Mouse (Mus musculus): ENCODE data around the gene Sox10. TPM values are rescaled to one million over a fixed set of nuclear protein-coding genes. Genes with fewer than 3 reads are reported as not detected.

The Sox10 gene
- polyA plus RNA-seq, 2 experiments, result 0.12 to 0.14 TPM

DNA sequence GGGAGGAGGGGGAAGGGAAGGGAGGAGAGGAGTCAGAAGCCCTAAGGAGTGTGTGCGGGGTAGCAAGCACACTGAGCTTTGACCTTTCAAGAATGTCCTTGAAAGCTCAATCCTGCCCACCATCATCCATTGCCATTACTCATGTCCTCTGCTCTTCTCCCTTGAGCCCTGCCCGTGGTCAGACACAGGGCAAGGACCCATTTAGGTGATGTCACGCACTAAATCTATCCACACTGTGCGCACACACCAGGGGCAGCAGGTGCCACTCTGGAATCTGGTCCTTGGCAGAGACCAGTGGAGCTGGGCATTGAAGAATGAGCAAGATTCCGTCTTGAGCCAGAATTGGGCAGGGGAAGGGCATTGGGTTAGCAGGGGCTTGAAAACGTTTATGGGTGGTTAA lies 43.2 kb upstream of the Sox10 start:
- no peaks in the 10 kb centered on the region for H3K9me3 ChIP-seq (ENCODE audit: control insufficient read depth, low read length)
- no peak overlapping the region for H3K4me3 ChIP-seq (ENCODE audit: insufficient read depth in 1 of 2, low read depth in 2 of 2, low read length in 2 of 2)
- no peak for TF ChIP-seq CTCF (IDR thresholded peaks at IDR 0.05; ENCODE audit: low read depth)
- TF ChIP-seq EP300 (IDR thresholded peaks at IDR 0.05; ENCODE audit: low read depth), result no peak
- DNase-seq (ENCODE audit: low read depth in 3 of 3, low spot score in 3 of 3), result no peak
- H3K36me3 ChIP-seq (replicated peaks; ENCODE audit: control insufficient read depth, insufficient read depth, low read depth), result no peaks in the 10 kb centered on the region
- no peaks in the 10 kb centered on the region for H3K4me1 ChIP-seq (replicated peaks; ENCODE audit: control insufficient read depth in 2 of 2, insufficient read depth in 2 of 2, low read length in 1 of 2)
- ATAC-seq (ENCODE audit: insufficient read depth), result no peak
- no peak overlapping the region for H3K9ac ChIP-seq (replicated peaks)
- H3K4me2 ChIP-seq (ENCODE audit: low read depth), result no peak overlapping the region
- 54% methylated on average over 6 of the region's 6 CpGs for WGBS (ENCODE audit: insufficient replicate concordance)
- no peak overlapping the region for H3K27ac ChIP-seq
- H3K27me3 ChIP-seq (ENCODE audit: control insufficient read depth, insufficient read depth, low read length), result no peaks in the 10 kb centered on the region

DNA sequence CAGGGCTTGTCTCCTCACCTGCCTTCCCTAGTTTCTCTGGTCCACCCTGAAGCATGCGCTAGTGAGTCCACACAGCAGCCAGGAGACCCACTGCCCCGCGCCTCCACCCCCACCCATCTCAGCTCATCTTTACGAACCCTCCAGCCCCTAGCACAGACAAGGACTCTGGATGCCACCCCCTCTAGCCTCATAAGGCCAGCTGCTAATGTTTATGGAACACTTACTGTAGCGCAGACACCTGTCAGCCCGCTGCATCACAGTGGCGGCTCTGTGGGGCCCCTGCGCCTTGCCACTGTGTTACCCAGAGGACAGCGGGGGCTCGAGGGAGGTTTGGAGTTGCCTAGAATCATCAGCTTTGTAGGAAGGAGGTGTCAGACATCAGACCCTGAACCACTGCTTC lies 37.5 kb upstream of the Sox10 start:
- no peaks in the 10 kb centered on the region for H3K27me3 ChIP-seq (ENCODE audit: control insufficient read depth, insufficient read depth, low read length)
- no peak for TF ChIP-seq CTCF (IDR thresholded peaks at IDR 0.05; ENCODE audit: low read depth)
- H3K4me2 ChIP-seq (ENCODE audit: low read depth), result no peak overlapping the region
- H3K9me3 ChIP-seq (ENCODE audit: control insufficient read depth, low read length), result no peaks in the 10 kb centered on the region
- no peaks in the 10 kb centered on the region for H3K4me1 ChIP-seq (replicated peaks; ENCODE audit: control insufficient read depth in 2 of 2, insufficient read depth in 2 of 2, low read length in 1 of 2)
- DNase-seq (ENCODE audit: low read depth in 3 of 3, low spot score in 3 of 3), result no peak
- no peak overlapping the region for H3K4me3 ChIP-seq (ENCODE audit: insufficient read depth in 1 of 2, low read depth in 2 of 2, low read length in 2 of 2)
- H3K27ac ChIP-seq, result no peak overlapping the region
- H3K36me3 ChIP-seq (replicated peaks; ENCODE audit: control insufficient read depth, insufficient read depth, low read depth), result no peaks in the 10 kb centered on the region
- no peak overlapping the region for H3K9ac ChIP-seq (replicated peaks)
- WGBS (ENCODE audit: insufficient replicate concordance), result 27% methylated on average over 10 of the region's 10 CpGs
- no peak for ATAC-seq (ENCODE audit: insufficient read depth)

DNA sequence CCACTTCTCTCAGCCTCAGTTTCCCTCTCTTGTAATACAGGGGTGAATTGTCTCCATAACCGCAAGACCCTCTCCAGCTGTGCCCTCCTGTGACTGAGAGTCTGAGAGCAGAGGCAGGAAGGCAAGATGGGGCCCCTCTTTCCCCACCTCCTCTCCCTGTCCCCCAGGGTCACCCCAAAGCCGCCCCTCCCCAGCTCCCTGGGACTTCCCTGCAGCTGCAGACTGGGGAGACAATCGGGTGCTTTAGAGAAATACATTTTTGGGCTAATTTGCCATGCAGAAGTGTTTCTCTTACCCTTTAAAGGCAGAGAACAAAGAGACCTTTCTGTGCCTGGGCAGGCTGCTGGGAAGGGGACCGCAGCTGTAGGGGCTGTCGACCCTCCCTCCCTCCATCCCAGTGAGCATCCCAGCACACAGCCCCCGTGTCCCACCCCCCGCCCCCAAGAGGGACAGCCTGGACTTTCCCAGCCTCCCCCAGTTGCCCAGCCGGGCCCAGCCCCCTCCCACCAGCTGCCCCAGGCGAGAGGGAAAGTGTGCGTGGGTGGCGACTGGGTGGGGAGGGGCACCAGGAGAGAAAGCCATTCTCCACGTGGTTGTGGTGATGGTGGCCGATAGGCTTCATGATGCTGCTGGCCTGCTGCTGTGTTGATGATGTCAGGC lies 36.6 kb upstream of the Sox10 start:
- Histone ChIP-seq H3K27me3 (ENCODE audit: control insufficient read depth, insufficient read depth, low read length) (no peaks in the 10 kb centered on the region), H3K9me3 (ENCODE audit: control insufficient read depth, low read length) (no peaks in the 10 kb centered on the region), H3K27ac (no peak overlapping the region), H3K36me3 (replicated peaks; ENCODE audit: control insufficient read depth, insufficient read depth, low read depth) (no peaks in the 10 kb centered on the region), H3K4me2 (ENCODE audit: low read depth) (no peak overlapping the region), H3K9ac (replicated peaks) (no peak overlapping the region), H3K4me1 (replicated peaks; ENCODE audit: control insufficient read depth in 2 of 2, insufficient read depth in 2 of 2, low read length in 1 of 2) (no peaks in the 10 kb centered on the region), H3K4me3 (ENCODE audit: insufficient read depth in 1 of 2, low read depth in 2 of 2, low read length in 2 of 2) (no peak overlapping the region)
- DNase-seq (ENCODE audit: low read depth in 3 of 3, low spot score in 3 of 3) (no peak), ATAC-seq (ENCODE audit: insufficient read depth) (no peak)
- TF ChIP-seq EP300 (IDR thresholded peaks at IDR 0.05; ENCODE audit: low read depth), result no peak
- TF ChIP-seq CTCF (IDR thresholded peaks at IDR 0.05; ENCODE audit: low read depth), result no peak
- WGBS (ENCODE audit: insufficient replicate concordance), result 32% methylated on average over 13 of the region's 13 CpGs

DNA sequence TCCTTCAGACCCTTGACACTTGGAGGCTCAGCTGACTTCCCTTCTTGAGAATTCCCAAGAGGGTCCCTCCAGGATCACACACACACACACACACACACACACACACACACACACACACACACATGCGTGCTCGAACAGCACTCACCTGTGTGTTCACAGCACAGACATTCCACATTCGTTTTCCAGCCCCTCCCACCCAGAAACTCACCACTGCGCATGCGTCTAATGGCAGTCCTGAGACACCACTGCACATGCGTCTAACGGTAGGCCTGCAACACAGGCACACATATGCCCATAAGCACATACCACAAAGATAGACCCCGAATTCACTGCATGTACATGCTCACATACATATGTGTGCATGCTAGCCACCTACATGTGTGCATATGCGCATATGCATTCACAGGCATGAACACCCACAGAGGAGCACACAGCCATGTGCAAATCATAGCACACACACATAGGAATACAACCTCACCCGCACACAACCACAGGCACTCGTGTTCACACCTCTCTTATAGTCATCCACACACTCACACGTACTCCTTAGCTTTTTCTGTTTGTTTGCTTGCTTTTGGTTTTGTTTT lies 34.4 kb upstream of the Sox10 start:
- no peak for DNase-seq (ENCODE audit: low read depth in 3 of 3, low spot score in 3 of 3)
- Histone ChIP-seq H3K9ac (replicated peaks) (no peak overlapping the region), H3K4me2 (ENCODE audit: low read depth) (no peak overlapping the region), H3K4me3 (ENCODE audit: insufficient read depth in 1 of 2, low read depth in 2 of 2, low read length in 2 of 2) (no peak overlapping the region), H3K27me3 (ENCODE audit: control insufficient read depth, insufficient read depth, low read length) (no peaks in the 10 kb centered on the region), H3K4me1 (replicated peaks; ENCODE audit: control insufficient read depth in 2 of 2, insufficient read depth in 2 of 2, low read length in 1 of 2) (no peaks in the 10 kb centered on the region), H3K36me3 (replicated peaks; ENCODE audit: control insufficient read depth, insufficient read depth, low read depth) (no peaks in the 10 kb centered on the region), H3K27ac (no peak overlapping the region), H3K9me3 (ENCODE audit: control insufficient read depth, low read length) (no peaks in the 10 kb centered on the region)
- TF ChIP-seq EP300 (IDR thresholded peaks at IDR 0.05; ENCODE audit: low read depth) (no peak), CTCF (IDR thresholded peaks at IDR 0.05; ENCODE audit: low read depth) (no peak)
- WGBS (ENCODE audit: insufficient replicate concordance), result 69% methylated on average over 12 of the region's 12 CpGs
- ATAC-seq (ENCODE audit: insufficient read depth), result no peak

DNA sequence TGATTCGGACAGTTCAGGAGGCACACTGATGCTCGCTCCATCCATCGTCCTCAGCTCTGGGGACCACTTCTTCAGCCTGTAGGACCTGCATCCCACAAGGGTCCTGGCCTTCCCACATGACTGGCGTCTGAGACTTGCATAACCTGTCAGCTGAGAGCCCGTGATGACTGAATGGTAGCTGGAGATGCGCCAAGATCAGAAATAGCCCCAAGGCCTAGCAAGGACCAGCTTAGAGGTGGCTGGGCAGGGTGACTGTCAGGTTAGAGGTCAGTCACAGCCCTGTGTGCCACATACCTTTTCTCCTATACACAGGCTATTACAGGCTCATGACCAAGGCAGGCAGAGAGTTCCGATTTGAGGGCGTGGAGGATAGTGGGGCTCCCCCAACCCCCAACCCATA lies 30.5 kb upstream of the Sox10 start:
- Histone ChIP-seq H3K9me3 (ENCODE audit: control insufficient read depth, low read length) (no peaks in the 10 kb centered on the region), H3K9ac (replicated peaks) (no peak overlapping the region), H3K36me3 (replicated peaks; ENCODE audit: control insufficient read depth, insufficient read depth, low read depth) (no peaks in the 10 kb centered on the region), H3K4me1 (replicated peaks; ENCODE audit: control insufficient read depth in 2 of 2, insufficient read depth in 2 of 2, low read length in 1 of 2) (no peaks in the 10 kb centered on the region), H3K27me3 (ENCODE audit: control insufficient read depth, insufficient read depth, low read length) (no peaks in the 10 kb centered on the region), H3K27ac (no peak overlapping the region), H3K4me3 (ENCODE audit: insufficient read depth in 1 of 2, low read depth in 2 of 2, low read length in 2 of 2) (no peak overlapping the region), H3K4me2 (ENCODE audit: low read depth) (no peak overlapping the region)
- TF ChIP-seq EP300 (IDR thresholded peaks at IDR 0.05; ENCODE audit: low read depth) (no peak), CTCF (IDR thresholded peaks at IDR 0.05; ENCODE audit: low read depth) (no peak)
- DNase-seq (ENCODE audit: low read depth in 3 of 3, low spot score in 3 of 3), result no peak
- ATAC-seq (ENCODE audit: insufficient read depth), result no peak
- WGBS (ENCODE audit: insufficient replicate concordance), result 56% methylated on average over 8 of the region's 8 CpGs
